Mouse (Mus musculus): ENCODE measurements around the gene Olfr539. TPM values are rescaled to one million over a fixed set of nuclear protein-coding genes. Genes with fewer than 3 reads are reported as not detected.

Olfr539 gene
- polyA plus RNA-seq, 1 experiment from 2014 or later, result not detected

DNA sequence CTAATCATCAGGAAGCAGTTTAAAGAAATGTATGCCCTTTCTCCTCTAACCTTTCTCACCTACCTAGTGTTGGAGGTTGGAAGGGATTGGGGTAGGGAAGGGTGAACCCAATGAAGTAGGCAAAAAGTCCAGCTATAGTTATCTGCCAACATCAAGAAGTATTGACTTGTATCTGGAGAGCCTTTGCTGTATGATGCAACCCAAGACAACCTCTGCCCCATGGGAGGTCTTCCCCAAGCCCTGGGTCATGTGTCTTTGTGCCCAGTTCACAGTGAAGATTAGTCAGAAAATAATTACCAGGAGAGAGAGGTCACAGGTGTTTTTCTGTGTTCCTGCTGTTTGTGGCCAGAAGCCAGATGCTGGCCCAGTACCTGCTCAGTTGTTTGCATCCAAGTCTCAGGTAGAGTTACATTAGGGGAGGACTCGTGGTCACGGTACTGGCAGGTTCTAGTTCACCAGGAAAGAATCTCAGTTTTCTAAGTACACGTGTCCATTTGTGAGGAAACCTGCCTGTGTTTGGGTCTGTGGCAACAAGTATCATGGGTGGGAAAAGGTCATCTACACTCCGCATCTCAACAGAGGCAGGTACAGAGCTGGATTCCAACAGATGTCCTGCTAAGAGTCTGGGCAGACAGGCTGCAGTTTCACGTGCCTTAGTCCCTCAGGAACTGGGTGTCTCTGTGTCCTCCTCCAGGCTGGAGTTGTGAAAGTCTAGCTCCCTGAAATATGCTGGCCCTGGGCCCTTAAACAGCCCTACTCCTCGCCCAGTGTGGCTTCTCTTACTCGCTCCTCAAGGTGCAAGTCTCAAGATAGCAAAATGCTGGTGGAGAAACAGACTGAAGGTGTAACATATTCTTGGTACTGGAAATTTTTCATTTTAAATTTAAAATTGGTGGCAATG lies 57.7 kb downstream of the Olfr539 start:
- H3K4me2 ChIP-seq, result no peak overlapping the region
- ATAC-seq (ENCODE audit: extremely low read depth, insufficient number of reproducible peaks, low FRiP score, low TSS enrichment), result no peak
- H3K36me3 ChIP-seq, result no peaks in the 10 kb centered on the region
- H3K4me3 ChIP-seq, result no peak overlapping the region
- no peak overlapping the region for H3K27ac ChIP-seq (replicated peaks)
- no peaks in the 10 kb centered on the region for H3K9me3 ChIP-seq
- H3K27me3 ChIP-seq (replicated peaks), result no peaks in the 10 kb centered on the region
- WGBS, result 71% methylated on average over 7 of the region's 7 CpGs
- no peak overlapping the region for H3K9ac ChIP-seq
- H3K4me1 ChIP-seq, result no peaks in the 10 kb centered on the region

DNA sequence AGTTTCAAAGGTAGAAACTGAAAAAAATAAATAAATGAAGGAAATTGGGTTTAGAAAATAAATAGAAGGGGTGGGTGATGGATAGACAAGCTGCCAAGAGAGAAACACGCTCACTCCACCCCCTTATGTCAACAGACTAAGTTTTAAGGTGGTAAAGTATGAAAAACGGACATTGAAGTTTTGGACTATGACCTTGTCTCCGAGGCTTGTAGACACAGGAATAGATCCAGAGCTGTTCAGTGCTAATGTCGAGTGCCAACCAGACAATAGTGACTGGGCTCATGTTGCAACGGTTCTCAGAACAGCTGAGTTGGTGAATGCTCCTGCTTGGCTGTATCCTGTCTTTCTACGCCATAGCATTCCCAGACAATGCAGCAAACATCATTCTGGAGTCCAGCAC lies 61.4 kb downstream of the Olfr539 start:
- no peaks in the 10 kb centered on the region for H3K27me3 ChIP-seq (replicated peaks)
- no peak for ATAC-seq (ENCODE audit: extremely low read depth, insufficient number of reproducible peaks, low FRiP score, low TSS enrichment)
- no peaks in the 10 kb centered on the region for H3K4me1 ChIP-seq
- WGBS, result 62% methylated on average over 6 of the region's 6 CpGs
- no peak overlapping the region for H3K9ac ChIP-seq
- no peaks in the 10 kb centered on the region for H3K36me3 ChIP-seq
- H3K9me3 ChIP-seq, result no peaks in the 10 kb centered on the region
- H3K4me3 ChIP-seq, result no peak overlapping the region
- no peak overlapping the region for H3K4me2 ChIP-seq
- H3K27ac ChIP-seq (replicated peaks), result no peak overlapping the region

DNA sequence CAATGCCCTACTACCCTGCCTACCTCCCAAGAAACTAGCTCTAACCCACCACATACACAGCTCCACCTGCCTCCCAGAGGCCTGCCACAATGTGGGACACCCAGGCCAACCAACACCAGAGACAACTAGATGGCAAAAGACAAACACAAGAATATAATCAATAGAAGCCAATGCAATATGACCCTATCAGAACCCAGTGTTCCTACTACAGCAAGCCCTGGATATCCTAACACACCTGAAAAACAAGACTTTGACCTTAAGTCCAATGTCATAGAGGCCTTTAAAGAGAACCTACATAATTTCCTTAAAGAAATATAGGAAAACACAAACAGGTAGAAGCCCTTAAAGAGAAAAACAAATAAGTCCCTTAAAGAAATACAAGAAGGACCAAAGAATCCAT lies 65.8 kb downstream of the Olfr539 start:
- no peaks in the 10 kb centered on the region for H3K36me3 ChIP-seq
- H3K9me3 ChIP-seq, result peaks cover 14% of the 10 kb centered on the region
- no peak overlapping the region for H3K9ac ChIP-seq
- H3K27ac ChIP-seq (replicated peaks), result no peak overlapping the region
- H3K4me3 ChIP-seq, result no peak overlapping the region
- H3K4me2 ChIP-seq, result no peak overlapping the region
- no peaks in the 10 kb centered on the region for H3K4me1 ChIP-seq
- ATAC-seq (ENCODE audit: extremely low read depth, insufficient number of reproducible peaks, low FRiP score, low TSS enrichment), result no peak
- H3K27me3 ChIP-seq (replicated peaks), result no peaks in the 10 kb centered on the region

Other genes with a start within 250 kb of the Olfr539 start
- gene Olfr532, start 238.3 kb upstream of the Olfr539 start, polyA plus RNA-seq (2015; fragmentation: Nextera tagmentation; extraction: Ambion mirVana), result not detected in 2 replicates
- gene Olfr533, start 196.6 kb upstream of the Olfr539 start, polyA plus RNA-seq (2015; fragmentation: Nextera tagmentation; extraction: Ambion mirVana), result not detected in 2 replicates
- gene Olfr535, start 175.7 kb upstream of the Olfr539 start, polyA plus RNA-seq (2015; fragmentation: Nextera tagmentation; extraction: Ambion mirVana), result not detected in 2 replicates
- not detected in 2 replicates for gene Olfr536, start 152.5 kb upstream of the Olfr539 start, polyA plus RNA-seq (2015; fragmentation: Nextera tagmentation; extraction: Ambion mirVana)
- not detected in 2 replicates for gene Olfr538, start 92.0 kb upstream of the Olfr539 start, polyA plus RNA-seq (2015; fragmentation: Nextera tagmentation; extraction: Ambion mirVana)
- gene Olfr46, start 58.7 kb upstream of the Olfr539 start, polyA plus RNA-seq (2015; fragmentation: Nextera tagmentation; extraction: Ambion mirVana), result not detected in 2 replicates
- not detected in 2 replicates for gene Olfr61, start 31.0 kb upstream of the Olfr539 start, polyA plus RNA-seq (2015; fragmentation: Nextera tagmentation; extraction: Ambion mirVana)
- not detected in 2 replicates for gene Olfr53, start 13.5 kb upstream of the Olfr539 start, polyA plus RNA-seq (2015; fragmentation: Nextera tagmentation; extraction: Ambion mirVana)
- not detected in 2 replicates for gene Olfr45, start 22.0 kb downstream of the Olfr539 start, polyA plus RNA-seq (2015; fragmentation: Nextera tagmentation; extraction: Ambion mirVana)
- gene Olfr541, start 37.3 kb downstream of the Olfr539 start, polyA plus RNA-seq (2015; fragmentation: Nextera tagmentation; extraction: Ambion mirVana), result not detected in 2 replicates
- not detected in 2 replicates for gene Cyp2e1, start 103.8 kb downstream of the Olfr539 start, polyA plus RNA-seq (2015; fragmentation: Nextera tagmentation; extraction: Ambion mirVana)
- gene Syce1, start 127.9 kb downstream of the Olfr539 start, polyA plus RNA-seq (2015; fragmentation: Nextera tagmentation; extraction: Ambion mirVana), result 0.23 and 0.29 TPM in 2 replicates
- gene Zfp941, start 162.2 kb downstream of the Olfr539 start, polyA plus RNA-seq (2015; fragmentation: Nextera tagmentation; extraction: Ambion mirVana), result 0.66 and 0.90 TPM in 2 replicates
- gene Urah, start 175.1 kb downstream of the Olfr539 start, polyA plus RNA-seq (2015; fragmentation: Nextera tagmentation; extraction: Ambion mirVana), result 0.24 and 0.90 TPM in 2 replicates
- gene Scgb1c1, start 185.6 kb downstream of the Olfr539 start, polyA plus RNA-seq (2015; fragmentation: Nextera tagmentation; extraction: Ambion mirVana), result not detected in 2 replicates
- 0.09 TPM in 1 of 2 replicates, not detected in the other for gene Odf3, start 187.9 kb downstream of the Olfr539 start, polyA plus RNA-seq (2015; fragmentation: Nextera tagmentation; extraction: Ambion mirVana)
- not detected in 2 replicates for gene Gm45785, start 196.4 kb downstream of the Olfr539 start, polyA plus RNA-seq (2015; fragmentation: Nextera tagmentation; extraction: Ambion mirVana)
- 40.1 and 46.2 TPM in 2 replicates for gene Ric8a, start 197.0 kb downstream of the Olfr539 start, polyA plus RNA-seq (2015; fragmentation: Nextera tagmentation; extraction: Ambion mirVana)
- gene Bet1l, start 197.6 kb downstream of the Olfr539 start, polyA plus RNA-seq (2015; fragmentation: Nextera tagmentation; extraction: Ambion mirVana), result 28.6 and 29.0 TPM in 2 replicates
- 164 and 190 TPM in 2 replicates for gene Psmd13, start 222.0 kb downstream of the Olfr539 start, polyA plus RNA-seq (2015; fragmentation: Nextera tagmentation; extraction: Ambion mirVana)
- gene Sirt3, start 222.4 kb downstream of the Olfr539 start, polyA plus RNA-seq (2015; fragmentation: Nextera tagmentation; extraction: Ambion mirVana), result 40.7 and 48.7 TPM in 2 replicates
- gene Cox8b, start 240.5 kb downstream of the Olfr539 start, polyA plus RNA-seq (2015; fragmentation: Nextera tagmentation; extraction: Ambion mirVana), result 142 and 148 TPM in 2 replicates